Mouse (Mus musculus): ENCODE measurements at regions not wholly inside any gene's neighbourhood (a gene's known extent, or its start where the extent isn't known, plus 50 kb on each side); places are given as distances from the start of the nearest gene placed in this dataset.

DNA sequence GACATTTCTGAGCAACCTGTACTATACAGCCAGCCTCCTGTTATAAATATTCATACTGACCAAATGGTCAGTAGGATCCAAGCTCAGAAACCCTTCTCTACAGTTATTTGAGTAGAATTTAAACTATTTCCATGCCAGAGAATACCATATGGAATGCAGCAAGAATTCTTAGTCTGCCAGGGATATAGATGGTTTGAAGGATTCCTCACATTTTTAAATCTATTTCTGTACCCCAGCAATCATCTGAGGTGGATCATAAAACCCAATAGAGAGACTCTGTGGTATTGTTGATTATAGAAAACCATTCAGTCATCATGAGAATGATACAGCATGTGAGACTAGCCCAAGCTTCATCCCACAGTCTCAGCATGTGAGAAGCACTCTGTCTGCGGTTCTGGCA lies 67.6 kb upstream of the Sstr4 start:
- 82% methylated on average over 1 of the region's 1 CpGs for WGBS
- no peak for DNase-seq (ENCODE audit: low spot score)
- H3K36me3 ChIP-seq (ENCODE audit: control insufficient read depth, insufficient read depth, low read length): no peaks in the 10 kb centered on the region
- no peak overlapping the region for H3K9ac ChIP-seq (ENCODE audit: low read length)
- ATAC-seq (replicated peaks; ENCODE audit: low FRiP score, low TSS enrichment, low read depth): no peak
- no peaks in the 10 kb centered on the region for H3K27me3 ChIP-seq (replicated peaks; ENCODE audit: control insufficient read depth, insufficient read depth, low read length)
- no peak overlapping the region for H3K27ac ChIP-seq (ENCODE audit: low read depth)
- no peak overlapping the region for H3K4me2 ChIP-seq (ENCODE audit: low read length)
- H3K4me1 ChIP-seq (replicated peaks; ENCODE audit: control insufficient read depth, insufficient read depth, low read length): no peaks in the 10 kb centered on the region
- H3K4me3 ChIP-seq (ENCODE audit: low read depth, low read length): no peak overlapping the region
- H3K9me3 ChIP-seq (ENCODE audit: control insufficient read depth, low read length): no peaks in the 10 kb centered on the region

DNA sequence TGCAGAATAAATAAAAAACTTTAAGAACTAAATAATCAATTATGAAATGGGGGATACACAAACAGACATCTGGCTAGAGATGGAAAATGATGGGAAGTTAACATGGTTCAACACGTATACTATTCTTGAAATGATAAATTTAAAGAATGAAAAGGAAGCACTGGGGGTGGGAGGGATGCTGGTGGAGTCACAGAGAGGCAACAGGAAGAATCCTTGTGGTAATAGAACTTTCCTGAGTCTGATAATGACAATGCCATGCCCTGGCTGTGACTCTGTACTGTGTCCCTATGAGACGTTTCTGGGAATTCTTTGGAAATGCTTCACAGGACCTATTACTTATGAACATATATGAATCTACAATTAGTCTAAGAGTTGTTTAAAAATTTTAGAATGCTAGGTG lies 64.8 kb upstream of the Sstr4 start:
- H3K27me3 ChIP-seq (replicated peaks; ENCODE audit: control insufficient read depth, insufficient read depth, low read length): no peaks in the 10 kb centered on the region
- WGBS: 71% methylated on average over 2 of the region's 2 CpGs
- no peaks in the 10 kb centered on the region for H3K36me3 ChIP-seq (ENCODE audit: control insufficient read depth, insufficient read depth, low read length)
- no peak overlapping the region for H3K4me2 ChIP-seq (ENCODE audit: low read length)
- H3K4me3 ChIP-seq (ENCODE audit: low read depth, low read length): no peak overlapping the region
- no peak overlapping the region for H3K9ac ChIP-seq (ENCODE audit: low read length)
- no peaks in the 10 kb centered on the region for H3K4me1 ChIP-seq (replicated peaks; ENCODE audit: control insufficient read depth, insufficient read depth, low read length)
- ATAC-seq (replicated peaks; ENCODE audit: low FRiP score, low TSS enrichment, low read depth) (no peak), DNase-seq (ENCODE audit: low spot score) (no peak)
- H3K27ac ChIP-seq (ENCODE audit: low read depth): no peak overlapping the region
- no peaks in the 10 kb centered on the region for H3K9me3 ChIP-seq (ENCODE audit: control insufficient read depth, low read length)

DNA sequence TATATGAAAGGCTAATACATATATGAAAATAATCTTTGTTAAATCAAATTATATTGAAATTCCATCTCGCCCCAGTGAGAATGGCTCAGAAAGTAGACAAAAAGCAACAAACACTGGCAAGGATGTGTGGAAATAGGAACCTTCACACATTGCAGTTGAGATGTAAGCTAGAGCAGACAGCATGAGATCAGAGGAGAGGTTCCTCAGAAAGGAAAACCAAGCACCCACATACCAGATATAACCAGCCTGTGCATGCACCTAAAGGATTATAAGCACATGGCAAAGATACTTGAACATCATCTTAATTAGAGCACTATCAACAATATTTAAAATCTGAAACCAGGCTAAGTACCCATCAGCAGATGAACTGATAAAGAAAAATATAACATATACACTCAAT lies 60.6 kb upstream of the Sstr4 start:
- no peak overlapping the region for H3K4me3 ChIP-seq (ENCODE audit: low read depth, low read length)
- H3K36me3 ChIP-seq (ENCODE audit: control insufficient read depth, insufficient read depth, low read length): no peaks in the 10 kb centered on the region
- no peaks in the 10 kb centered on the region for H3K9me3 ChIP-seq (ENCODE audit: control insufficient read depth, low read length)
- H3K27ac ChIP-seq (ENCODE audit: low read depth): no peak overlapping the region
- no peak overlapping the region for H3K4me2 ChIP-seq (ENCODE audit: low read length)
- 88% methylated on average over 1 of the region's 1 CpGs for WGBS
- ATAC-seq (replicated peaks; ENCODE audit: low FRiP score, low TSS enrichment, low read depth) (no peak), DNase-seq (ENCODE audit: low spot score) (no peak)
- H3K9ac ChIP-seq (ENCODE audit: low read length): no peak overlapping the region
- H3K4me1 ChIP-seq (replicated peaks; ENCODE audit: control insufficient read depth, insufficient read depth, low read length): 0 out of 2 replicates have a peak, but pooled peaks cover 3% of the 10 kb centered on the region
- H3K27me3 ChIP-seq (replicated peaks; ENCODE audit: control insufficient read depth, insufficient read depth, low read length): no peaks in the 10 kb centered on the region

DNA sequence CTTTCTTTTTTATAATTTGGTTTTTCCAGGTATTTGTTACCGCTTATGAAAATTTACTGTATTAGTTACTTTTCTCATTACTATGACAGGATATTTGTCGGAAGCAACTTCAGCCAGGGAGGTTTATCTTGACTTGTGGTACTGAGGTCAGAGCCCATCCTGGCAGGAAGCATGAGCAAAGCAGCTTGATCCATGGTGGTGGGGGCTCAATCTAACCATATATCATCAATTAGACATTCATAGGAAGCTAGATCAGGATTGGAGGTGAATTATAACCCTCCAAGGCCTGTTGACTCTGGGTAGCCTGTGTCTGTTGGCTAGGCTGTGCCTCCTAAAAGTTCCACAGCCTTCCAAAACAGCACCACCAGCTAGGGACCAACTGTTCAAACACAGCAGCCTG lies 58.5 kb upstream of the Sstr4 start:
- DNase-seq (ENCODE audit: low spot score): no peak
- Histone ChIP-seq H3K4me2 (ENCODE audit: low read length) (no peak overlapping the region), H3K27me3 (replicated peaks; ENCODE audit: control insufficient read depth, insufficient read depth, low read length) (no peaks in the 10 kb centered on the region), H3K4me1 (replicated peaks; ENCODE audit: control insufficient read depth, insufficient read depth, low read length) (0 out of 2 replicates have a peak, but pooled peaks cover 3% of the 10 kb centered on the region), H3K9ac (ENCODE audit: low read length) (no peak overlapping the region), H3K36me3 (ENCODE audit: control insufficient read depth, insufficient read depth, low read length) (no peaks in the 10 kb centered on the region), H3K9me3 (ENCODE audit: control insufficient read depth, low read length) (no peaks in the 10 kb centered on the region), H3K4me3 (ENCODE audit: low read depth, low read length) (no peak overlapping the region), H3K27ac (ENCODE audit: low read depth) (no peak overlapping the region)
- WGBS: 94% methylated on average over 2 of the region's 2 CpGs
- no peak for ATAC-seq (replicated peaks; ENCODE audit: low FRiP score, low TSS enrichment, low read depth)

DNA sequence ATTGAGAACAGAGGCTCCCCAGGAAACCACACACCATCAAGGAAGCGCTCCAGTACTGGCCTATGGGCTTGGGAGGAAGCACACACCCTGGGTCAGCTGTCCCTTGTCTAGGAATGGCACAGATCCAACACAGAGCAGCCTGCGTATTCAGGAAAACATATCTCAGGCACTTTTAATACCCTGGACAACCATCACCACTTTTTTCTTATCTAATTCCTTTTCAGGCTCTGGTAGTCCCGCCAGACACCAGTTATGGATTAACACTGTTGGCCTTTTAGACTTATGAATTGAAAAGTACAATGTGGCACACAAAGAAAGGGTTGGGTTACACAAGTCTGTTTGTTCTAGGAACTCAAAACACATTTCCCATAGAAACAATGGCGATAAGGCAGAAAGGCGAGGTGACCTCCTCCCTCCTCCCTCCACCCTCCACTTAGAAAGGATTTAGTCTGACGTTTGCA lies 56.8 kb upstream of the Sstr4 start:
- Histone ChIP-seq H3K4me2 (ENCODE audit: low read length) (no peak overlapping the region), H3K4me3 (ENCODE audit: low read depth, low read length) (no peak overlapping the region), H3K27me3 (replicated peaks; ENCODE audit: control insufficient read depth, insufficient read depth, low read length) (no peaks in the 10 kb centered on the region), H3K9me3 (ENCODE audit: control insufficient read depth, low read length) (no peaks in the 10 kb centered on the region), H3K4me1 (replicated peaks; ENCODE audit: control insufficient read depth, insufficient read depth, low read length) (0 out of 2 replicates have a peak, but pooled peaks cover 3% of the 10 kb centered on the region), H3K36me3 (ENCODE audit: control insufficient read depth, insufficient read depth, low read length) (no peaks in the 10 kb centered on the region), H3K9ac (ENCODE audit: low read length) (no peak overlapping the region), H3K27ac (ENCODE audit: low read depth) (no peak overlapping the region; the same call in 1 of the 2 replicates)
- WGBS: 46% methylated on average over 6 of the region's 6 CpGs
- DNase-seq (ENCODE audit: low spot score) (no peak), ATAC-seq (replicated peaks; ENCODE audit: low FRiP score, low TSS enrichment, low read depth) (no peak)

DNA sequence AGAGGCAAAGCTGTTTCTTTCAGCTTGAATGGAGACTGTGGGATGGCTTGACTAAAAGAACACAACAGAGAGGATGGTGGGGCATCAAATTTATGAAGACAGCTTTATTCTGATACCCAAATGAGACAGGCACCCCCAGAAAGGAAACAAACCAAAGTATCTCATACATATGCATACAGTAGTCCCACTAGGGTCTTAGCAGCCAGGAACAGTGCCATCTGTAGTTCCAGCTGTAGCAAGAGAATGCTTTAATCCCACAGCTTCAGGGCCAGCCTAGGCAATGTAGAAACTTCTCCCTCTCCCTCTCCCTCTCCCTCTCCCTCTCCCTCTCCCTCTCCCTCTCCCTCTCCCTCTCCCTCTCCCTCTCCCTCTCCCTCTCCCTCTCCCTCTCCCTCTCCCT lies 56.2 kb upstream of the Sstr4 start:
- DNase-seq (ENCODE audit: low spot score): no peak
- H3K27ac ChIP-seq (ENCODE audit: low read depth): no peak overlapping the region
- H3K4me2 ChIP-seq (ENCODE audit: low read length): no peak overlapping the region
- no peak overlapping the region for H3K9ac ChIP-seq (ENCODE audit: low read length)
- H3K9me3 ChIP-seq (ENCODE audit: control insufficient read depth, low read length): no peaks in the 10 kb centered on the region
- H3K27me3 ChIP-seq (replicated peaks; ENCODE audit: control insufficient read depth, insufficient read depth, low read length): no peaks in the 10 kb centered on the region
- 0 out of 2 replicates have a peak, but pooled peaks cover 3% of the 10 kb centered on the region for H3K4me1 ChIP-seq (replicated peaks; ENCODE audit: control insufficient read depth, insufficient read depth, low read length)
- no peaks in the 10 kb centered on the region for H3K36me3 ChIP-seq (ENCODE audit: control insufficient read depth, insufficient read depth, low read length)
- H3K4me3 ChIP-seq (ENCODE audit: low read depth, low read length): no peak overlapping the region
- ATAC-seq (replicated peaks; ENCODE audit: low FRiP score, low TSS enrichment, low read depth): no peak

DNA sequence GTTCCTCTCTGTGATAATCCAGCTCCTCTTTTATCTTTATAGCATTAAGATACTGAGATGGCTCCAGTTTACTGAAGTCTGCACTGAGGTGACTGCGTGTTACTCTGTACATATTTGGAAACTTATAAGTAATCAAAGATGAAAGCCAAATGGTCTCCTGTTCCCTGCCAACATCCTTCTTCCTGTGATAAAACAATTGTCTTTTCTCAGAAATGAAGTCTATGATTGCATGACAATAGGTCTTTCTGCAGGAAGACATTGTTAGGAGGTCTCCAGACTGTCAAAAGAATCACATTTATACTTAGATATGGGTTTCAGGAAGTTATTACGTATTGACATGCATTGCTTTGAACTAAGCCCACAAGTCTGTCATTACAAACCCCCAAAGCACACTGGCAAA lies 51.0 kb upstream of the Sstr4 start:
- ATAC-seq (replicated peaks; ENCODE audit: low FRiP score, low TSS enrichment, low read depth): no peak
- no peak for DNase-seq (ENCODE audit: low spot score)
- Histone ChIP-seq H3K4me1 (replicated peaks; ENCODE audit: control insufficient read depth, insufficient read depth, low read length) (no peaks in the 10 kb centered on the region), H3K27ac (ENCODE audit: low read depth) (no peak overlapping the region), H3K9ac (ENCODE audit: low read length) (no peak overlapping the region), H3K4me2 (ENCODE audit: low read length) (no peak overlapping the region), H3K36me3 (ENCODE audit: control insufficient read depth, insufficient read depth, low read length) (no peaks in the 10 kb centered on the region), H3K4me3 (ENCODE audit: low read depth, low read length) (no peak overlapping the region), H3K27me3 (replicated peaks; ENCODE audit: control insufficient read depth, insufficient read depth, low read length) (no peaks in the 10 kb centered on the region), H3K9me3 (ENCODE audit: control insufficient read depth, low read length) (no peaks in the 10 kb centered on the region)
- WGBS: 77% methylated on average over 2 of the region's 2 CpGs
